Mouse (Mus musculus) heart, adult 2 months (tissue): ENCODE data around the gene Gm3411.
"Not testable (repeated sequence)": the region's sequence is repeated elsewhere in the genome, so short reads cannot be mapped to it uniquely, and the experiment has no call there.

Source experiments
- CTCF ChIP-seq: fragments of 200-600 bp; IDR thresholded peaks from 2 replicates; pipeline ENCODE4 v1.8.1; 2022; ENCODE audit warnings: antibody characterized with exemption, mild to moderate bottlenecking, moderate library complexity
- EP300 ChIP-seq: fragments of 200-500 bp; IDR thresholded peaks from 2 replicates; pipeline ENCODE4 v1.6.1; 2011; ENCODE audit warnings: low read depth, low read length, control low read depth; ENCODE audit not compliant: insufficient read depth
- POLR2A ChIP-seq: fragments of 200-500 bp; IDR thresholded peaks from 2 replicates; pipeline ENCODE4 v1.6.1; 2011; ENCODE audit warnings: mild to moderate bottlenecking, low read depth, low read length, control low read depth; ENCODE audit not compliant: insufficient read depth

- TF ChIP-seq POLR2A, CTCF, EP300: not testable (repeated sequence)
Measured at GRCm38 (mm10) chr14:6219192-6219591, 67.9 kb downstream of the Gm3411 start, which contains the start of gene Gm21560.
